Mouse (Mus musculus): ENCODE results near the gene Trabd. TPM values are rescaled to one million over a fixed set of nuclear protein-coding genes. Genes with fewer than 3 reads are reported as not detected.
A peak's percentile ranks its signal among the peaks of the same experiment; 100 is the strongest.

The Trabd gene
- polyA plus RNA-seq, 1 experiment from 2014 or later = 21.4 TPM

GRCm38 (mm10) chr15:89073993-89074603 lies 826 bp upstream of the Trabd start:
- WGBS (ENCODE audit: insufficient replicate concordance) = 44% methylated on average over 10 of the region's 10 CpGs
- no peak overlapping the region for H3K4me3 ChIP-seq (ENCODE audit: low read depth, low read length)
- peaks cover 8% of the 10 kb centered on the region for H3K27me3 ChIP-seq (ENCODE audit: control insufficient read depth, insufficient read depth, low read depth, low read length)
- no peak overlapping the region for H3K27ac ChIP-seq (ENCODE audit: low read length)
- H3K9ac ChIP-seq (ENCODE audit: low read depth, low read length) = no peak overlapping the region
- no peak overlapping the region for H3K4me2 ChIP-seq (ENCODE audit: low read depth, low read length)
- H3K4me1 ChIP-seq (ENCODE audit: control insufficient read depth, low read depth, low read length) = peaks cover 24% of the 10 kb centered on the region
- H3K9me3 ChIP-seq (replicated peaks; ENCODE audit: control insufficient read depth, low read length) = no peaks in the 10 kb centered on the region
- no peak for ATAC-seq (ENCODE audit: low read depth)
- no peaks in the 10 kb centered on the region for H3K36me3 ChIP-seq (ENCODE audit: control insufficient read depth, insufficient read depth)

GRCm38 (mm10) chr15:89075478-89076147 lies 689 bp downstream of the Trabd start:
- Histone ChIP-seq H3K4me3 (ENCODE audit: low read depth, low read length) (peak overlapping the region; percentile 81), H3K27me3 (ENCODE audit: control insufficient read depth, insufficient read depth, low read depth, low read length) (no peaks in the 10 kb centered on the region; the same call in 1 of the 2 replicates), H3K36me3 (ENCODE audit: control insufficient read depth, insufficient read depth) (no peaks in the 10 kb centered on the region), H3K4me2 (ENCODE audit: low read depth, low read length) (peak overlapping the region; percentile 95), H3K27ac (ENCODE audit: low read length) (peak overlapping the region; percentile 78), H3K9ac (ENCODE audit: low read depth, low read length) (peak overlapping the region; percentile 79), H3K4me1 (ENCODE audit: control insufficient read depth, low read depth, low read length) (peaks cover 24% of the 10 kb centered on the region), H3K9me3 (replicated peaks; ENCODE audit: control insufficient read depth, low read length) (no peaks in the 10 kb centered on the region)
- ATAC-seq (ENCODE audit: low read depth) = peak; percentile 91
- WGBS (ENCODE audit: insufficient replicate concordance) = under 1% methylated on average over 53 of the region's 59 CpGs

GRCm38 (mm10) chr15:89076156-89076731 lies 1.3 kb downstream of the Trabd start:
- under 1% methylated on average over 33 of the region's 39 CpGs for WGBS (ENCODE audit: insufficient replicate concordance)
- ATAC-seq (ENCODE audit: low read depth) = peak; percentile 14
- no peaks in the 10 kb centered on the region for H3K9me3 ChIP-seq (replicated peaks; ENCODE audit: control insufficient read depth, low read length)
- peak overlapping the region; percentile 81 for H3K4me3 ChIP-seq (ENCODE audit: low read depth, low read length)
- H3K27me3 ChIP-seq (ENCODE audit: control insufficient read depth, insufficient read depth, low read depth, low read length) = no peaks in the 10 kb centered on the region; the same call in 1 of the 2 replicates
- H3K36me3 ChIP-seq (ENCODE audit: control insufficient read depth, insufficient read depth) = no peaks in the 10 kb centered on the region
- peaks cover 24% of the 10 kb centered on the region for H3K4me1 ChIP-seq (ENCODE audit: control insufficient read depth, low read depth, low read length)
- peak overlapping the region; percentile 95 for H3K4me2 ChIP-seq (ENCODE audit: low read depth, low read length)
- peak overlapping the region; percentile 79 for H3K9ac ChIP-seq (ENCODE audit: low read depth, low read length)
- peak overlapping the region; percentile 10 for H3K27ac ChIP-seq (ENCODE audit: low read length)

DNA sequence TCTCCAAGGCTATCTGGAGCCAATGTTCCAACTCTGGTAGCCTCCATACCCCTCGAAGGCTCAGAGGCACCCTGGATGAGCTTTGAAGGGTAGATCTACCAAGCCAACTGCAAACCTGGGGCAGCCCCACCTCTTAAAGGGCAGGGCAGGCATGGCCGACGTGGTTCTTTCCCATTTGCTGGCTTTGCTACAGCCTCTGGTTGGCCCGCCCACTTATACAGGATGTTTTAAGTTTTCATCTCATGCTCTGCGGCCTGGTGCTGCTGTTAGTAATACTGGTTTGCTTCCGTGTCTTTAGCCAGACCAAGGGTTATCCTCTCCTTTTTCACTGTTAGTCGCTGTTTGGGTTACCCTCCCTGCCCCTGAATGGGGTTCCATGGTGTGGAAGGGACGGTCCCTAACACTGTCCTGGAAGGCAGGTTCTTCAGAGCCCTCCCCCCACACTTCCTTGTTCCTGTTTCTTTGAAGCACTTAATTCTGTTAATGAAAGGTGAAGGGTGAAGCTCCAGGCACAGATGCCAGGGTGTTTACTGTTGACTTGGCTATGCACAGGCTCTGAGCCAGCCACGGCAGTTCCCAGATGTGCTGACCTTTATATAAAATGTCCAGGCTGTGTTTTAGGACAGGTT lies 3.4 kb downstream of the Trabd start:
- Histone ChIP-seq H3K27me3 (ENCODE audit: control insufficient read depth, insufficient read depth, low read depth, low read length) (no peaks in the 10 kb centered on the region), H3K4me2 (ENCODE audit: low read depth, low read length) (peak overlapping the region; percentile 95), H3K27ac (ENCODE audit: low read length) (no peak overlapping the region), H3K4me3 (ENCODE audit: low read depth, low read length) (peak overlapping the region; percentile 45), H3K4me1 (ENCODE audit: control insufficient read depth, low read depth, low read length) (peaks cover 24% of the 10 kb centered on the region), H3K36me3 (ENCODE audit: control insufficient read depth, insufficient read depth) (peaks cover 4% of the 10 kb centered on the region; the same call in 1 of the 2 replicates), H3K9me3 (replicated peaks; ENCODE audit: control insufficient read depth, low read length) (no peaks in the 10 kb centered on the region), H3K9ac (ENCODE audit: low read depth, low read length) (peak overlapping the region; percentile 40)
- WGBS (ENCODE audit: insufficient replicate concordance) = 20% methylated on average over 9 of the region's 9 CpGs
- ATAC-seq (ENCODE audit: low read depth) = peak; percentile 39; the same call in 1 of the 2 replicates

DNA sequence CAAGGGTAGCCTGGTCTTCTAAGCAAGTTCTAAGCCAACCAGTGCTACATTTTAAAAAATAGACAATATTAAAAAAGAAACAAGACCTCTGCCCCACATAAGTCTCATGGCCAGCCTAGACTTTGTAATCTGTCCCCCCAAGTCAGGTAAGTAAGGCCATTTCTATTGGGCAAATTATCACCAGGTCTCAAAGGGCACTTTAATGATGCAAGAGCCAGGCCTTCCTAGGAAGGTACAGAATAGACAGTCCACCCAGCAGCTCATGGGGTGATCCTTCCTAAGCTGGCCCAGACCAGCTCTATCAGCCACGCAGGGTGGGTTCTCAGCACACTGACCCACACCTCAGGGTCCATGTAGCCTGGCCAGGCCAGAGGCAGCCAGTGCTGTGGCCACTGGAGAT lies 9.0 kb downstream of the Trabd start:
- ATAC-seq (ENCODE audit: low read depth) = peak; percentile 26; the same call in 1 of the 2 replicates
- no peak overlapping the region for H3K27ac ChIP-seq (ENCODE audit: low read length)
- no peaks in the 10 kb centered on the region for H3K9me3 ChIP-seq (replicated peaks; ENCODE audit: control insufficient read depth, low read length)
- H3K36me3 ChIP-seq (ENCODE audit: control insufficient read depth, insufficient read depth) = peaks cover 4% of the 10 kb centered on the region; the same call in 1 of the 2 replicates
- 71% methylated on average over 1 of the region's 1 CpGs for WGBS (ENCODE audit: insufficient replicate concordance)
- no peak overlapping the region for H3K9ac ChIP-seq (ENCODE audit: low read depth, low read length)
- no peak overlapping the region for H3K4me3 ChIP-seq (ENCODE audit: low read depth, low read length)
- no peak overlapping the region for H3K4me2 ChIP-seq (ENCODE audit: low read depth, low read length)
- H3K4me1 ChIP-seq (ENCODE audit: control insufficient read depth, low read depth, low read length) = peaks cover 6% of the 10 kb centered on the region
- H3K27me3 ChIP-seq (ENCODE audit: control insufficient read depth, insufficient read depth, low read depth, low read length) = no peaks in the 10 kb centered on the region

DNA sequence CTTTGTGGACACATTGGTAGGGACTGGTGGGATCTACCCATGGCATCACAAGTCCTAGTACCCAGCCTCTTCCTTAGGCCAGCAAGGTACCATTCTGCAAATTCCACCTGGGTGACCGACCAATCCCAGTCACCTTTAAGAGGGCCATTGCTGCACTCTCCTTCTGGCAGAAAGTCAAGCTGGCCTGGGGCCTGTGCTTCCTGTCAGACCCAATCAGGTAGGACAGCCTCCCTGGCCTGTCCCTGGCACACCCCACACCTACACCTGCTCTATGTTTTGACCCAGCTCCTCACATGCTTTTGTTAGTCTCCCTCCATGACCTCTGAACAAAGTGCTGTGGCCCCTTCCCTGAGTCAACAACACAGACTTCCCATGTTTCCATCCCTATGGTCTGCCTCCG lies 9.9 kb downstream of the Trabd start:
- H3K36me3 ChIP-seq (ENCODE audit: control insufficient read depth, insufficient read depth) = peaks cover 4% of the 10 kb centered on the region; the same call in 1 of the 2 replicates
- no peak overlapping the region for H3K27ac ChIP-seq (ENCODE audit: low read length)
- no peak overlapping the region for H3K4me3 ChIP-seq (ENCODE audit: low read depth, low read length)
- ATAC-seq (ENCODE audit: low read depth) = no peak
- H3K4me1 ChIP-seq (ENCODE audit: control insufficient read depth, low read depth, low read length) = peaks cover 9% of the 10 kb centered on the region
- no peak overlapping the region for H3K9ac ChIP-seq (ENCODE audit: low read depth, low read length)
- no peaks in the 10 kb centered on the region for H3K27me3 ChIP-seq (ENCODE audit: control insufficient read depth, insufficient read depth, low read depth, low read length)
- H3K4me2 ChIP-seq (ENCODE audit: low read depth, low read length) = no peak overlapping the region
- no peaks in the 10 kb centered on the region for H3K9me3 ChIP-seq (replicated peaks; ENCODE audit: control insufficient read depth, low read length)
- 75% methylated on average over 2 of the region's 2 CpGs for WGBS (ENCODE audit: insufficient replicate concordance)

GRCm38 (mm10) chr15:89088607-89089247 lies 13.8 kb downstream of the Trabd start, which contains the start of gene Selenoo:
Gene Selenoo (plus strand): TSS chr15:89089084.
- H3K4me2 ChIP-seq (ENCODE audit: low read depth, low read length) = peak within 1 kb of the TSS; percentile 94
- peak within 1 kb of the TSS; percentile 95 for H3K9ac ChIP-seq (ENCODE audit: low read depth, low read length)
- H3K27me3 ChIP-seq (ENCODE audit: control insufficient read depth, insufficient read depth, low read depth, low read length) = no peaks in the 10 kb centered on the region
- H3K36me3 ChIP-seq (ENCODE audit: control insufficient read depth, insufficient read depth) = peaks cover 4% of the 10 kb centered on the region; the same call in 1 of the 2 replicates
- 2% methylated on average over 38 of the region's 38 CpGs for WGBS (ENCODE audit: insufficient replicate concordance)
- H3K4me1 ChIP-seq (ENCODE audit: control insufficient read depth, low read depth, low read length) = peaks cover 19% of the 10 kb centered on the region
- H3K9me3 ChIP-seq (replicated peaks; ENCODE audit: control insufficient read depth, low read length) = no peaks in the 10 kb centered on the region
- peak; percentile 92 for ATAC-seq (ENCODE audit: low read depth)
- H3K27ac ChIP-seq (ENCODE audit: low read length) = peak within 1 kb of the TSS; percentile 86
- peak within 1 kb of the TSS; percentile 90 for H3K4me3 ChIP-seq (ENCODE audit: low read depth, low read length)

DNA sequence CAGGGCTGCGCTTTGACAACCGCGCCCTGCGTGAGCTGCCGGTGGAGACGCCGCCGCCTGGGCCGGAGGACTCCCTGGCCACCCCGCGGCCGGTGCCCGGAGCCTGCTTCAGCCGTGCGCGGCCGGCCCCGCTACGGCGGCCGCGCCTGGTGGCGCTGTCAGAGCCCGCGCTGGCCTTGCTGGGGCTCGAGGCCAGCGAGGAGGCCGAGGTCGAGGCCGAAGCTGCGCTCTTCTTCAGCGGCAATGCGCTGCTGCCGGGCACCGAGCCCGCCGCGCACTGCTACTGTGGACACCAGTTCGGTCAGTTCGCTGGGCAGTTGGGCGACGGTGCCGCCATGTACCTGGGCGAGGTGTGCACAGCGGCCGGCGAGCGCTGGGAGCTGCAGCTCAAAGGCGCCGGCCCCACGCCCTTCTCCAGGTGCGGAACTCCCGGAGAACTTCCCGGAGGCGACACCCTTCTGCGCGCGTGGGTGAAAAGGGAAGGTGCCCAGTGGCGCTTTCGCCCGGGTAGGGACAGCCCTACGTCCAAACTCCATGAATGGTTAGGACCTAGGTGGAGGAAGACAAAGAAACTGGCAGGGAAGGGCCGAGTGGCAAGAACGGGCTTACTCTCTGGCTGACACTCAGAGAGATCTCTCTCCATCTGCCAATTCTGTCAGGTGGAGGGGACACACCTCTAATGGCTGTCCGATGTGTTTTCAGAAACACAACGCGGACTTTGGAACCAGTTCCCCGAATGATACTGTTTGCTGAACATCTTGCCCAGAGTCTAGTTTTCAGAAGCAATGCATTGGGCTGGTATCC lies 14.5 kb downstream of the Trabd start:
- Histone ChIP-seq H3K4me3 (ENCODE audit: low read depth, low read length) (peak overlapping the region; percentile 90), H3K27ac (ENCODE audit: low read length) (peak overlapping the region; percentile 86), H3K4me2 (ENCODE audit: low read depth, low read length) (peak overlapping the region; percentile 94), H3K4me1 (ENCODE audit: control insufficient read depth, low read depth, low read length) (peaks cover 19% of the 10 kb centered on the region), H3K27me3 (ENCODE audit: control insufficient read depth, insufficient read depth, low read depth, low read length) (no peaks in the 10 kb centered on the region), H3K9me3 (replicated peaks; ENCODE audit: control insufficient read depth, low read length) (no peaks in the 10 kb centered on the region), H3K36me3 (ENCODE audit: control insufficient read depth, insufficient read depth) (peaks cover 5% of the 10 kb centered on the region), H3K9ac (ENCODE audit: low read depth, low read length) (peak overlapping the region; percentile 95)
- peak; percentile 62 for ATAC-seq (ENCODE audit: low read depth)
- WGBS (ENCODE audit: insufficient replicate concordance) = 1% methylated on average over 68 of the region's 68 CpGs
